8 mouse cellular contexts compared by ENCODE assay signal in genomic region chr9:78879955-78880642, GRCm38 (mm10).
DNase-seq lines count a peak whose midpoint lies in the region; ATAC-seq and TF ChIP-seq lines count a peak whose summit lies in the region.

No protein-coding gene starts in this region.

- no peaks in the 10 kb centered on the region for H3K9me3 ChIP-seq in heart, embryonic 16.5 days (replicated peaks; ENCODE audit: control insufficient read depth, low read length)
- no peaks in the 10 kb centered on the region for H3K9me3 ChIP-seq in embryonic facial prominence, embryonic 12.5 days
- no peaks in the 10 kb centered on the region for H3K9me3 ChIP-seq in hindbrain, embryonic 16.5 days (ENCODE audit: control insufficient read depth, low read length)
- no peaks in the 10 kb centered on the region for H3K9me3 ChIP-seq in limb, embryonic 14.5 days (ENCODE audit: control insufficient read depth, low read length)

- no peaks in the 10 kb centered on the region for H3K36me3 ChIP-seq in heart, embryonic 16.5 days (ENCODE audit: control insufficient read depth, insufficient read depth)
- H3K36me3 ChIP-seq in heart, adult 2 months (ENCODE audit: control insufficient read depth, insufficient read depth, low read length): no peaks in the 10 kb centered on the region
- H3K36me3 ChIP-seq in embryonic facial prominence, embryonic 12.5 days: no peaks in the 10 kb centered on the region
- no peaks in the 10 kb centered on the region for H3K36me3 ChIP-seq in hindbrain, embryonic 16.5 days (ENCODE audit: control insufficient read depth, insufficient read depth, low read length)
- H3K36me3 ChIP-seq in limb, embryonic 14.5 days (ENCODE audit: control insufficient read depth, insufficient read depth, low read length): no peaks in the 10 kb centered on the region

- TF ChIP-seq POLR2A in heart, adult 2 months (IDR thresholded peaks at IDR 0.05; ENCODE audit: insufficient read depth, low read depth, low read length): no peak
- no peak for TF ChIP-seq POLR2A in limb, embryonic 14.5 days (IDR thresholded peaks at IDR 0.05; ENCODE audit: borderline replicate concordance, extremely low read depth, insufficient read depth, insufficient read length)

- no peak overlapping the region for H3K4me3 ChIP-seq in heart, embryonic 16.5 days (ENCODE audit: low read length)
- H3K4me3 ChIP-seq in heart, adult 2 months: no peak overlapping the region
- no peak overlapping the region for H3K4me3 ChIP-seq in embryonic facial prominence, embryonic 12.5 days
- no peak overlapping the region for H3K4me3 ChIP-seq in hindbrain, embryonic 16.5 days (ENCODE audit: low read length)
- no peak overlapping the region for H3K4me3 ChIP-seq in limb, embryonic 14.5 days (replicated peaks; ENCODE audit: low read length)

- TF ChIP-seq EP300 in heart, adult 2 months (IDR thresholded peaks at IDR 0.05; ENCODE audit: insufficient read depth, low read depth, low read length): no peak

- no peak for DNase-seq in heart, adult 2 months
- DNase-seq in limb, embryonic 14.5 days (ENCODE audit: low spot score): peak; percentile 59
- DNase-seq in right cerebral cortex, postnatal 36 days (ENCODE audit: low spot score in 2 of 2): peak; percentile 21 to 29

- H3K27me3 ChIP-seq in heart, embryonic 16.5 days (ENCODE audit: control insufficient read depth, insufficient read depth, low read length): no peaks in the 10 kb centered on the region
- no peaks in the 10 kb centered on the region for H3K27me3 ChIP-seq in heart, adult 2 months (ENCODE audit: control insufficient read depth, insufficient read depth, low read length)
- H3K27me3 ChIP-seq in embryonic facial prominence, embryonic 12.5 days: no peaks in the 10 kb centered on the region
- H3K27me3 ChIP-seq in hindbrain, embryonic 16.5 days (replicated peaks; ENCODE audit: control insufficient read depth, insufficient read depth, low read length): no peaks in the 10 kb centered on the region
- no peaks in the 10 kb centered on the region for H3K27me3 ChIP-seq in limb, embryonic 14.5 days (ENCODE audit: control insufficient read depth, insufficient read depth, low read length)

- peak overlapping the region; percentile 7; the same call in 1 of the 2 replicates for H3K27ac ChIP-seq in heart, embryonic 16.5 days (ENCODE audit: low read length)
- H3K27ac ChIP-seq in heart, adult 2 months: no peak overlapping the region
- H3K27ac ChIP-seq in embryonic facial prominence, embryonic 12.5 days: peak overlapping the region; percentile 72; the same call in 1 of the 2 replicates
- H3K27ac ChIP-seq in hindbrain, embryonic 16.5 days (ENCODE audit: low read depth, low read length): no peak overlapping the region
- peak overlapping the region; percentile 45 for H3K27ac ChIP-seq in limb, embryonic 14.5 days (replicated peaks; ENCODE audit: low read depth, low read length)

- intact Hi-C loops in heart, adult 2 months (cut with DNase I): no loop called here

- no peak overlapping the region for H3K9ac ChIP-seq in heart, embryonic 16.5 days (ENCODE audit: low read length)
- no peak overlapping the region for H3K9ac ChIP-seq in heart, adult 2 months (ENCODE audit: low read depth, low read length)
- H3K9ac ChIP-seq in embryonic facial prominence, embryonic 12.5 days: no peak overlapping the region
- H3K9ac ChIP-seq in hindbrain, embryonic 16.5 days (ENCODE audit: low read depth, low read length): no peak overlapping the region
- no peak overlapping the region for H3K9ac ChIP-seq in limb, embryonic 14.5 days (ENCODE audit: low read depth, low read length, severe bottlenecking)

- no peak overlapping the region for H3K4me2 ChIP-seq in heart, embryonic 16.5 days (ENCODE audit: low read depth, low read length)
- no peak overlapping the region for H3K4me2 ChIP-seq in embryonic facial prominence, embryonic 12.5 days (replicated peaks)
- H3K4me2 ChIP-seq in hindbrain, embryonic 16.5 days (ENCODE audit: low read length): no peak overlapping the region
- H3K4me2 ChIP-seq in limb, embryonic 14.5 days (replicated peaks; ENCODE audit: low read depth, low read length, severe bottlenecking): no peak overlapping the region

- WGBS in heart, embryonic 16.5 days: 55% methylated on average over 6 of the region's 6 CpGs
- WGBS in heart, adult 2 months: 54% methylated on average over 6 of the region's 6 CpGs
- 26% methylated on average over 6 of the region's 6 CpGs for WGBS in embryonic facial prominence, embryonic 12.5 days
- WGBS in hindbrain, embryonic 16.5 days: 27% methylated on average over 6 of the region's 6 CpGs
- WGBS in limb, embryonic 14.5 days: 54% methylated on average over 6 of the region's 6 CpGs

- ATAC-seq in heart, embryonic 16.5 days (replicated peaks; ENCODE audit: extremely low read depth, insufficient read depth, low FRiP score): no peak
- peak; percentile 77 for ATAC-seq in embryonic facial prominence, embryonic 12.5 days (ENCODE audit: insufficient number of reproducible peaks, insufficient read depth, low FRiP score, low TSS enrichment)
- peak; percentile 95 for ATAC-seq in hindbrain, embryonic 16.5 days
- ATAC-seq in limb, embryonic 14.5 days (ENCODE audit: low FRiP score, low read depth): peak; percentile 79; the same call in 1 of the 2 replicates
- no peak for ATAC-seq in erythroblast, adult 5-6 weeks (replicated peaks; ENCODE audit: low FRiP score, poor library complexity, severe bottlenecking)
- ATAC-seq in monocyte, adult 5-6 weeks (replicated peaks; ENCODE audit: insufficient number of reproducible peaks, low FRiP score, low TSS enrichment, poor library complexity, severe bottlenecking): no peak

- H3K4me1 ChIP-seq in heart, embryonic 16.5 days (ENCODE audit: control insufficient read depth, insufficient read depth, low read length): no peaks in the 10 kb centered on the region
- H3K4me1 ChIP-seq in heart, adult 2 months (ENCODE audit: control insufficient read depth, insufficient read depth, low read length): no peaks in the 10 kb centered on the region; the same call in 1 of the 2 replicates
- H3K4me1 ChIP-seq in embryonic facial prominence, embryonic 12.5 days: peaks cover 8% of the 10 kb centered on the region
- H3K4me1 ChIP-seq in hindbrain, embryonic 16.5 days (ENCODE audit: control insufficient read depth, insufficient read depth, low read depth, low read length): no peaks in the 10 kb centered on the region
- 0 out of 2 replicates have a peak, but pooled peaks cover 2% of the 10 kb centered on the region for H3K4me1 ChIP-seq in limb, embryonic 14.5 days (ENCODE audit: control insufficient read depth, insufficient read depth, low read length)

- H3K79me2 ChIP-seq in heart, adult 2 months (replicated peaks; ENCODE audit: control insufficient read depth, insufficient read depth, low read length): no peaks in the 10 kb centered on the region

- TF ChIP-seq CTCF in heart, adult 2 months (IDR thresholded peaks at IDR 0.05): no peak

Comparison
In these comparisons a context has a peak if more than half of its experiments do, and no peak if none do; other contexts are left out.
1. H3K27ac ChIP-seq: peak in heart, embryonic 16.5 days (single experiment), embryonic facial prominence, embryonic 12.5 days (single experiment) and limb, embryonic 14.5 days (single experiment); none in heart, adult 2 months (single experiment) and hindbrain, embryonic 16.5 days (single experiment).
2. ATAC-seq: peak in embryonic facial prominence, embryonic 12.5 days (single experiment), hindbrain, embryonic 16.5 days (single experiment) and limb, embryonic 14.5 days (single experiment); none in heart, embryonic 16.5 days (single experiment), erythroblast, adult 5-6 weeks (single experiment) and monocyte, adult 5-6 weeks (single experiment).
3. DNase-seq: peak in limb, embryonic 14.5 days (single experiment) and right cerebral cortex, postnatal 36 days (2 of 2); none in heart, adult 2 months (0 of 2).